Mouse (Mus musculus) testis, adult 2 months (tissue): ENCODE data around the gene Sec23a.

Experiments used
- CTCF ChIP-seq: fragments of 200-500 bp; IDR thresholded peaks from 2 replicates; pipeline ENCODE4 v1.5.1; 2012; ENCODE audit warnings: low read depth, mild to moderate bottlenecking, inconsistent platforms, low read length, moderate library complexity; ENCODE audit not compliant: control insufficient read depth, insufficient read depth, insufficient replicate concordance
- POLR2A ChIP-seq: fragments of 200-500 bp; IDR thresholded peaks from 2 replicates; pipeline ENCODE4 v1.6.1; 2012; ENCODE audit warnings: low read depth, mild to moderate bottlenecking, inconsistent platforms, low read length, moderate library complexity; ENCODE audit not compliant: control insufficient read depth

DNA sequence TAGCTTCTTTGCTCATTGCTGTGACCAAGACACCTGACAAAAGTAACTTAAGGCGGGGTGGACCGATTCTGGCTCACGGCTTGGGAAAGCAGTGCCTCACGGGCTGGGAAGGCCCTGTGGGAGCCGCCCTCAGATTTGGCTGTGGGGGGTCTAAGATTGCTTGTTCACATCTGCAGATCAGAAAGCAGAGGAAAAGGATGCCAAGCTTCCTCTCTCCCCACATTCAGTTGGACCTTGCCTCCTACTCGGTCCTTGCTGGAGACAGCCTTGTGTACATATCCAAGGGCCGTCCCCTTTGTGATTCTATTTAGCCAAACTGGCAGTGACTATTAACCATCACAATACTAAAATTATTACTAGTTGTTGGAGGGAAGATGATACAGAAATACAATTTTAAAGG, 55.7 kb downstream of the Sec23a start:
- TF ChIP-seq POLR2A (no peak), CTCF (no peak)
